Mouse (Mus musculus): ENCODE results near the gene Thop1. TPM values are rescaled to one million over a fixed set of nuclear protein-coding genes. Genes with fewer than 3 reads are reported as not detected.
"Not testable (repeated sequence)": the region's sequence is repeated elsewhere in the genome, so short reads cannot be mapped to it uniquely, and the experiment has no call there.

Gene Thop1
- polyA plus RNA-seq, 1 experiment from 2014 or later, result 12.0 TPM

GRCm38 (mm10) chr10:81036251-81036650 is 33.6 kb upstream of the Thop1 start:
- no peak overlapping the region for H3K9ac ChIP-seq (ENCODE audit: low read depth, low read length)
- peak overlapping the region; percentile 76; the same call in 1 of the 2 replicates for H3K4me2 ChIP-seq (replicated peaks; ENCODE audit: low read depth)
- no peak overlapping the region for H3K4me3 ChIP-seq (ENCODE audit: low read depth, low read length)
- no peaks in the 10 kb centered on the region for H3K27me3 ChIP-seq (replicated peaks; ENCODE audit: control insufficient read depth, insufficient read depth, low read length)
- no peak for ATAC-seq
- H3K27ac ChIP-seq (ENCODE audit: low read depth, low read length), result no peak overlapping the region
- WGBS, result 72% methylated on average over 7 of the region's 7 CpGs
- H3K4me1 ChIP-seq (replicated peaks; ENCODE audit: control insufficient read depth, insufficient read depth, low read length), result no peaks in the 10 kb centered on the region
- peaks cover 26% of the 10 kb centered on the region; the same call in 1 of the 2 replicates for H3K36me3 ChIP-seq (ENCODE audit: control insufficient read depth, insufficient read depth)
- TF ChIP-seq CTCF (IDR thresholded peaks at IDR 0.05; ENCODE audit: low read depth), result peak; percentile 55
- no peaks in the 10 kb centered on the region for H3K9me3 ChIP-seq (ENCODE audit: control insufficient read depth)

- Histone ChIP-seq H3K9me3 (ENCODE audit: control insufficient read depth) (no peaks in the 10 kb centered on the region), H3K4me3 (ENCODE audit: low read depth, low read length) (peak within 1 kb of the TSS; percentile 73), H3K36me3 (ENCODE audit: control insufficient read depth, insufficient read depth) (peaks cover 17% of the 10 kb centered on the region; the same call in 1 of the 2 replicates), H3K27me3 (replicated peaks; ENCODE audit: control insufficient read depth, insufficient read depth, low read length) (no peaks in the 10 kb centered on the region), H3K9ac (ENCODE audit: low read depth, low read length) (peak within 1 kb of the TSS; percentile 63), H3K4me1 (replicated peaks; ENCODE audit: control insufficient read depth, insufficient read depth, low read length) (no peaks in the 10 kb centered on the region), H3K27ac (ENCODE audit: low read depth, low read length) (no peak within 1 kb of the TSS), H3K4me2 (replicated peaks; ENCODE audit: low read depth) (peak within 1 kb of the TSS; percentile 76)
- peak; percentile 96 for ATAC-seq
- WGBS, result under 1% methylated on average over 35 of the region's 35 CpGs
- 0 out of 2 replicates have a peak, but pooled peaks have one; percentile 5 for TF ChIP-seq CTCF (IDR thresholded peaks at IDR 0.05; ENCODE audit: low read depth)
Measured at GRCm38 (mm10) chr10:81036988-81037580, 32.8 kb upstream of the Thop1 start, which contains the start of gene Slc39a3. Gene Slc39a3 (minus strand): TSS chr10:81037426.

- Histone ChIP-seq H3K4me3 (ENCODE audit: low read depth, low read length) (no peak overlapping the region), H3K9ac (ENCODE audit: low read depth, low read length) (no peak overlapping the region)
- 31% methylated on average over 13 of the region's 13 CpGs for WGBS
Measured at GRCm38 (mm10) chr10:81041458-81042175, 28.2 kb upstream of the Thop1 start.

GRCm38 (mm10) chr10:81045246-81045645 is 24.6 kb upstream of the Thop1 start:
- H3K9ac ChIP-seq (ENCODE audit: low read depth, low read length); H3K4me3 ChIP-seq (ENCODE audit: low read depth, low read length); ATAC-seq; H3K27ac ChIP-seq (ENCODE audit: low read depth, low read length); H3K4me2 ChIP-seq (replicated peaks; ENCODE audit: low read depth); H3K9me3 ChIP-seq (ENCODE audit: control insufficient read depth); H3K27me3 ChIP-seq (replicated peaks; ENCODE audit: control insufficient read depth, insufficient read depth, low read length); H3K4me1 ChIP-seq (replicated peaks; ENCODE audit: control insufficient read depth, insufficient read depth, low read length): not testable (repeated sequence)
- WGBS, result 87% methylated on average over 14 of the region's 14 CpGs
- H3K36me3 ChIP-seq (ENCODE audit: control insufficient read depth, insufficient read depth), result peaks cover 74% of the 10 kb centered on the region

More at GRCm38 (mm10) chr10:81041458-81042175, 28.2 kb upstream of the Thop1 start:
- no peaks in the 10 kb centered on the region for H3K9me3 ChIP-seq (ENCODE audit: control insufficient read depth)
- peak; percentile 90 for TF ChIP-seq CTCF (IDR thresholded peaks at IDR 0.05; ENCODE audit: low read depth)
- no peaks in the 10 kb centered on the region for H3K27me3 ChIP-seq (replicated peaks; ENCODE audit: control insufficient read depth, insufficient read depth, low read length)
- peaks cover 39% of the 10 kb centered on the region for H3K36me3 ChIP-seq (ENCODE audit: control insufficient read depth, insufficient read depth)
- no peaks in the 10 kb centered on the region for H3K4me1 ChIP-seq (replicated peaks; ENCODE audit: control insufficient read depth, insufficient read depth, low read length)
- H3K4me2 ChIP-seq (replicated peaks; ENCODE audit: low read depth), result no peak overlapping the region
- no peak for ATAC-seq
- no peak overlapping the region for H3K27ac ChIP-seq (ENCODE audit: low read depth, low read length)

- no peaks in the 10 kb centered on the region for H3K27me3 ChIP-seq (replicated peaks; ENCODE audit: control insufficient read depth, insufficient read depth, low read length)
- WGBS, result 87% methylated on average over 4 of the region's 4 CpGs
- H3K4me3 ChIP-seq (ENCODE audit: low read depth, low read length), result no peak overlapping the region
- peaks cover 68% of the 10 kb centered on the region for H3K36me3 ChIP-seq (ENCODE audit: control insufficient read depth, insufficient read depth)
- no peak overlapping the region for H3K9ac ChIP-seq (ENCODE audit: low read depth, low read length)
- H3K27ac ChIP-seq (ENCODE audit: low read depth, low read length), result no peak overlapping the region
- no peaks in the 10 kb centered on the region for H3K4me1 ChIP-seq (replicated peaks; ENCODE audit: control insufficient read depth, insufficient read depth, low read length)
- no peak overlapping the region for H3K4me2 ChIP-seq (replicated peaks; ENCODE audit: low read depth)
- ATAC-seq, result no peak
- TF ChIP-seq CTCF (IDR thresholded peaks at IDR 0.05; ENCODE audit: low read depth), result peak; percentile 61
- no peaks in the 10 kb centered on the region for H3K9me3 ChIP-seq (ENCODE audit: control insufficient read depth)
Measured at GRCm38 (mm10) chr10:81050645-81051044, 19.2 kb upstream of the Thop1 start.

- no peak for TF ChIP-seq CTCF (IDR thresholded peaks at IDR 0.05; ENCODE audit: low read depth)
- Histone ChIP-seq H3K27ac (ENCODE audit: low read depth, low read length) (0 out of 2 replicates have a peak overlapping the region, but pooled peaks have one; percentile 3), H3K27me3 (replicated peaks; ENCODE audit: control insufficient read depth, insufficient read depth, low read length) (no peaks in the 10 kb centered on the region), H3K36me3 (ENCODE audit: control insufficient read depth, insufficient read depth) (peaks cover 63% of the 10 kb centered on the region), H3K4me3 (ENCODE audit: low read depth, low read length) (no peak overlapping the region), H3K9me3 (ENCODE audit: control insufficient read depth) (no peaks in the 10 kb centered on the region), H3K9ac (ENCODE audit: low read depth, low read length) (no peak overlapping the region), H3K4me1 (replicated peaks; ENCODE audit: control insufficient read depth, insufficient read depth, low read length) (no peaks in the 10 kb centered on the region), H3K4me2 (replicated peaks; ENCODE audit: low read depth) (no peak overlapping the region)
- 96% methylated on average over 6 of the region's 6 CpGs for WGBS
- no peak for ATAC-seq
Measured at GRCm38 (mm10) chr10:81051133-81051532, 18.7 kb upstream of the Thop1 start.

All from intestine, postnatal 0 days (tissue).